Mouse (Mus musculus): ENCODE data around the gene Tenm4.

DNA sequence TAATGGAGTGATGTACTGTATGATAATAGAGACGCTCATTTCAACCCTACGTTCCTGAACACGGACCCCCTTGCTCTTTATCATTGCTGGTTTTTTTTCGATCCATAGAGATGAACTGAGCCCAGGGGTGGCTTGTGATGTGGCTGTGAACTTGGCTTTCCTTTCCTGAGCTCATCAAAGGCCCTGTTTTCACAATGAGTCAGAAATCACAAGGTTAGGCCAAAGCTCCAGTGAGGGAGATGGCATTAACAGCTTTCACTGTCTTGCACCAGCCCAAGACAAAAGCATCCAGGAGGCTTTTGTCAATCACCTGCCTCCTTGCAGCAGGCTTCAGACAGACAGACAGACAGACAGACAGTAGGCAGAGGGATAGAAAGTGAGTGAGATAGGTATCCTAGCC, 219.8 kb downstream of the Tenm4 start:
- TF ChIP-seq CTCF (IDR thresholded peaks at IDR 0.05; ENCODE audit: low read depth, low read length) (no peak), POLR2A (IDR thresholded peaks at IDR 0.05; ENCODE audit: extremely low read depth, insufficient read depth, low read length) (no peak)

Data from liver, adult 2 months (tissue).